Mouse (Mus musculus) embryonic facial prominence, embryonic 14.5 days (tissue): ENCODE measurements around the gene Aga. TPM values are rescaled to one million over a fixed set of nuclear protein-coding genes. Genes with fewer than 3 reads are reported as not detected.
"Not testable (repeated sequence)": the region's sequence is repeated elsewhere in the genome, so short reads cannot be mapped to it uniquely, and the experiment has no call there.

ENCODE experiments used
- ATAC-seq: fragments of 200-750 bp; cut with Nextera tagmentation; 2 replicates; pipeline ENCODE4 v1.8.0; 2017; ENCODE audit warnings: low read depth, moderate number of reproducible peaks, moderate TSS enrichment
- DNase-seq: peaks from one replicate; pipeline ENCODE4 v3.0.0-alpha.2; 2015; ENCODE audit warnings: low spot score
- H3K27ac ChIP-seq: fragments of 300-500 bp; sonication (generic); replicated peaks from 2 replicates; pipeline ENCODE4 v1.5.1; 2014; ENCODE audit warnings: low read depth, mild to moderate bottlenecking, low read length, moderate library complexity
- H3K27me3 ChIP-seq: fragments of 300-500 bp; sonication (generic); replicated peaks from 2 replicates; pipeline ENCODE4 v1.6.1; 2014; ENCODE audit warnings: low read length; ENCODE audit not compliant: control insufficient read depth, insufficient read depth
- H3K36me3 ChIP-seq: fragments of 300-500 bp; sonication (generic); 2 replicates; pipeline ENCODE4 v1.6.1; 2014; ENCODE audit warnings: low read length, mixed read lengths; ENCODE audit not compliant: control insufficient read depth, insufficient read depth
- H3K4me1 ChIP-seq: fragments of 300-500 bp; sonication (generic); 2 replicates; pipeline ENCODE4 v1.6.1; 2014; ENCODE audit warnings: antibody characterized with exemption, low read length; ENCODE audit not compliant: control insufficient read depth, insufficient read depth
- H3K4me2 ChIP-seq: fragments of 300-500 bp; sonication (generic); 2 replicates; pipeline ENCODE4 v1.6.1; 2014; ENCODE audit warnings: low read depth, mild to moderate bottlenecking, low read length, moderate library complexity, mixed read lengths
- H3K4me3 ChIP-seq: fragments of 300-500 bp; sonication (generic); 2 replicates; pipeline ENCODE4 v1.5.1; 2014; ENCODE audit warnings: low read depth, mild to moderate bottlenecking, low read length
- H3K9ac ChIP-seq: fragments of 300-500 bp; sonication (generic); 2 replicates; pipeline ENCODE4 v1.6.1; 2014; ENCODE audit warnings: low read depth, mild to moderate bottlenecking, low read length, moderate library complexity, mixed read lengths
- H3K9me3 ChIP-seq: fragments of 300-500 bp; sonication (generic); 2 replicates; pipeline ENCODE4 v1.6.1; 2016; ENCODE audit warnings: low read length; ENCODE audit not compliant: control insufficient read depth
- WGBS: fragments of 180-500 bp; shearing (Covaris S2); extraction: QIAGEN DNeasy Blood & Tissue Kit; methylation state at CpG from one replicate; pipeline ENCODE4 v1.1.7; 2014; 5-methylcytosine and 5-hydroxymethylcytosine counted together
- polyA plus RNA-seq: library from polyadenylated mRNA; unstranded; fragments of >200 nt; fragmentation: Nextera tagmentation; extraction: Ambion mirVana; gene quantifications from 2 replicates; pipeline ENCODE4 v1.2.1, GENCODE M21; 2014

Aga gene
- polyA plus RNA-seq = 34.5 and 36.3 TPM in 2 replicates

GRCm38 (mm10) chr8:53511551-53512127 lies at the start of gene Aga:
TSS of gene Aga (plus strand) at chr8:53511727.
- H3K9ac ChIP-seq = peak within 1 kb of the TSS; percentile 77
- peak; percentile 98 for DNase-seq
- peak; percentile 98 for ATAC-seq
- no peaks in the 10 kb centered on the region for H3K27me3 ChIP-seq
- H3K4me2 ChIP-seq = peak within 1 kb of the TSS; percentile 65
- peak within 1 kb of the TSS; percentile 44; the same call in 1 of the 2 replicates for H3K27ac ChIP-seq
- H3K36me3 ChIP-seq = peaks cover 16% of the 10 kb centered on the region; the same call in 1 of the 2 replicates
- H3K9me3 ChIP-seq = no peaks in the 10 kb centered on the region
- WGBS = 1% methylated on average over 24 of the region's 24 CpGs
- H3K4me3 ChIP-seq = peak within 1 kb of the TSS; percentile 53
- peaks cover 3% of the 10 kb centered on the region; the same call in 1 of the 2 replicates for H3K4me1 ChIP-seq

- no peaks in the 10 kb centered on the region for H3K27me3 ChIP-seq
- 39% methylated on average over 2 of the region's 2 CpGs for WGBS
- no peak overlapping the region for H3K9ac ChIP-seq
- H3K4me3 ChIP-seq = no peak overlapping the region
- H3K36me3 ChIP-seq = no peaks in the 10 kb centered on the region
- no peaks in the 10 kb centered on the region for H3K4me1 ChIP-seq
- DNase-seq = peak; percentile 52
- no peaks in the 10 kb centered on the region for H3K9me3 ChIP-seq
- no peak overlapping the region for H3K27ac ChIP-seq
- ATAC-seq = peak; percentile 47
- H3K4me2 ChIP-seq = no peak overlapping the region
These were observed 22.5 kb upstream of the Aga start for GRCm38 (mm10) chr8:53489063-53489462.

GRCm38 (mm10) chr8:53496216-53496615 lies 15.3 kb upstream of the Aga start:
- Histone ChIP-seq H3K9me3 (no peaks in the 10 kb centered on the region), H3K4me1 (no peaks in the 10 kb centered on the region), H3K27ac (no peak overlapping the region), H3K36me3 (no peaks in the 10 kb centered on the region), H3K9ac (no peak overlapping the region), H3K4me3 (no peak overlapping the region), H3K4me2 (no peak overlapping the region), H3K27me3 (no peaks in the 10 kb centered on the region)
- WGBS = 83% methylated on average over 1 of the region's 1 CpGs
- no peak for ATAC-seq
- DNase-seq = no peak

GRCm38 (mm10) chr8:53496885-53497326 lies 14.6 kb upstream of the Aga start:
- Histone ChIP-seq H3K4me2 (no peak overlapping the region), H3K27ac (no peak overlapping the region), H3K36me3 (no peaks in the 10 kb centered on the region), H3K9ac (no peak overlapping the region), H3K9me3 (no peaks in the 10 kb centered on the region), H3K4me3 (no peak overlapping the region), H3K4me1 (no peaks in the 10 kb centered on the region), H3K27me3 (no peaks in the 10 kb centered on the region)
- DNase-seq = no peak
- ATAC-seq = no peak
- 64% methylated on average over 3 of the region's 3 CpGs for WGBS

- not testable (repeated sequence) for H3K4me2 ChIP-seq, H3K36me3 ChIP-seq, H3K4me3 ChIP-seq, H3K27me3 ChIP-seq, DNase-seq, H3K9ac ChIP-seq, ATAC-seq, H3K4me1 ChIP-seq, H3K9me3 ChIP-seq, H3K27ac ChIP-seq
- WGBS = 74% methylated on average over 3 of the region's 3 CpGs
These were observed 26.5 kb downstream of the Aga start for GRCm38 (mm10) chr8:53538049-53538448.

GRCm38 (mm10) chr8:53539585-53539984 lies 28.1 kb downstream of the Aga start:
- 89% methylated on average over 2 of the region's 2 CpGs for WGBS
- no peak overlapping the region for H3K4me2 ChIP-seq
- no peak overlapping the region for H3K4me3 ChIP-seq
- H3K9me3 ChIP-seq = no peaks in the 10 kb centered on the region
- no peak overlapping the region for H3K27ac ChIP-seq
- H3K36me3 ChIP-seq = no peaks in the 10 kb centered on the region
- no peaks in the 10 kb centered on the region for H3K27me3 ChIP-seq
- H3K4me1 ChIP-seq = no peaks in the 10 kb centered on the region
- no peak for ATAC-seq
- no peak for DNase-seq
- no peak overlapping the region for H3K9ac ChIP-seq

- no peak for DNase-seq
- ATAC-seq = no peak
- Histone ChIP-seq H3K27ac (no peak overlapping the region), H3K4me2 (no peak overlapping the region), H3K9me3 (no peaks in the 10 kb centered on the region), H3K4me1 (no peaks in the 10 kb centered on the region), H3K27me3 (no peaks in the 10 kb centered on the region), H3K36me3 (no peaks in the 10 kb centered on the region), H3K4me3 (no peak overlapping the region), H3K9ac (no peak overlapping the region)
- 78% methylated on average over 10 of the region's 10 CpGs for WGBS
These were observed 51.0 kb downstream of the Aga start for GRCm38 (mm10) chr8:53562441-53563040.

GRCm38 (mm10) chr8:53566223-53566622 lies 54.7 kb downstream of the Aga start:
- Histone ChIP-seq H3K27ac (no peak overlapping the region), H3K4me1 (no peaks in the 10 kb centered on the region), H3K4me2 (no peak overlapping the region), H3K27me3 (no peaks in the 10 kb centered on the region), H3K9ac (no peak overlapping the region), H3K4me3 (no peak overlapping the region), H3K36me3 (no peaks in the 10 kb centered on the region), H3K9me3 (no peaks in the 10 kb centered on the region)
- ATAC-seq (no peak), DNase-seq (peak; percentile 10)
- WGBS = 65% methylated on average over 6 of the region's 6 CpGs
